Mouse (Mus musculus) lung, postnatal 0 days (tissue): ENCODE measurements around the gene Gm26566. TPM values are rescaled to one million over a fixed set of nuclear protein-coding genes. Genes with fewer than 3 reads are reported as not detected.
A peak's percentile ranks its signal among the peaks of the same experiment; 100 is the strongest.

Experiments
- ATAC-seq: fragments of 200-750 bp; cut with Nextera tagmentation; 2 replicates; pipeline ENCODE4 v1.8.0; 2017; ENCODE audit warnings: moderate library complexity
- DNase-seq: peaks from one replicate; pipeline ENCODE4 v3.0.0-alpha.2; 2016; ENCODE audit warnings: low spot score
- H3K27ac ChIP-seq: fragments of 300-500 bp; sonication (generic); 2 replicates; pipeline ENCODE4 v1.5.1; 2014; ENCODE audit warnings: antibody characterized with exemption, mild to moderate bottlenecking, low read length, mixed read lengths
- H3K27me3 ChIP-seq: fragments of 300-500 bp; sonication (generic); replicated peaks from 2 replicates; pipeline ENCODE4 v1.6.1; 2014; ENCODE audit warnings: low read length, mixed read lengths; ENCODE audit not compliant: insufficient read depth
- H3K36me3 ChIP-seq: fragments of 300-500 bp; sonication (generic); 2 replicates; pipeline ENCODE4 v1.6.1; 2014; ENCODE audit warnings: low read length, mixed read lengths; ENCODE audit not compliant: insufficient read depth
- H3K4me1 ChIP-seq: fragments of 300-500 bp; sonication (generic); 2 replicates; pipeline ENCODE4 v1.6.1; 2014; ENCODE audit warnings: antibody characterized with exemption, low read depth, low read length, mixed read lengths; ENCODE audit not compliant: insufficient read depth
- H3K4me2 ChIP-seq: fragments of 300-500 bp; sonication (generic); replicated peaks from 2 replicates; pipeline ENCODE4 v1.6.1; 2014; ENCODE audit warnings: low read depth, mild to moderate bottlenecking, low read length, moderate library complexity, mixed read lengths
- H3K4me3 ChIP-seq: fragments of 300-500 bp; sonication (generic); 2 replicates; pipeline ENCODE4 v1.5.1; 2014; ENCODE audit warnings: low read depth, low read length
- H3K9ac ChIP-seq: fragments of 300-500 bp; sonication (generic); replicated peaks from 2 replicates; pipeline ENCODE4 v1.6.1; 2014; ENCODE audit warnings: low read depth, mild to moderate bottlenecking
- H3K9me3 ChIP-seq: fragments of 300-500 bp; sonication (generic); 2 replicates; pipeline ENCODE4 v1.6.1; 2016; ENCODE audit warnings: low read length, mixed read lengths
- CTCF ChIP-seq: IDR thresholded peaks from 2 replicates; pipeline ENCODE4 v1.5.1; 2016; ENCODE audit warnings: antibody characterized with exemption, mild to moderate bottlenecking
- EP300 ChIP-seq: IDR thresholded peaks from 2 replicates; pipeline ENCODE4 v1.6.1; 2016; ENCODE audit warnings: antibody characterized with exemption, mild to moderate bottlenecking, control low read depth
- WGBS: fragments of 180-500 bp; shearing (Covaris S2); extraction: QIAGEN DNeasy Blood & Tissue Kit; methylation state at CpG from one replicate; pipeline ENCODE4 v1.1.7; 2014; 5-methylcytosine and 5-hydroxymethylcytosine counted together
- polyA plus RNA-seq: library from polyadenylated mRNA; unstranded; fragments of >200 nt; fragmentation: Nextera tagmentation; extraction: Ambion mirVana; gene quantifications from 2 replicates; pipeline ENCODE4 v1.2.1, GENCODE M21; 2015

Gene Gm26566
- 0.19 TPM in 1 of 2 replicates, not detected in the other for polyA plus RNA-seq

- peaks cover 23% of the 10 kb centered on the region; the same call in 1 of the 2 replicates for H3K4me1 ChIP-seq
- H3K36me3 ChIP-seq = no peaks in the 10 kb centered on the region
- H3K27me3 ChIP-seq = no peaks in the 10 kb centered on the region
- H3K27ac ChIP-seq = peak within 1 kb of the TSS; percentile 99
- no peak for TF ChIP-seq CTCF
- peak within 1 kb of the TSS; percentile 88 for H3K4me3 ChIP-seq
- 2% methylated on average over 79 of the region's 82 CpGs for WGBS
- H3K9ac ChIP-seq = peak within 1 kb of the TSS; percentile 90
- DNase-seq (peak; percentile 98), ATAC-seq (peak; percentile 97)
- H3K9me3 ChIP-seq = no peaks in the 10 kb centered on the region
- H3K4me2 ChIP-seq = peak within 1 kb of the TSS; percentile 69
Measured at GRCm38 (mm10) chr4:88721791-88722721, at the start of gene Gm26566, which contains the start of gene Klhl9. Gm26566 (plus strand) TSS chr4:88721805. Klhl9 (minus strand) TSS chr4:88722465.

GRCm38 (mm10) chr4:88676824-88677223 lies 44.8 kb upstream of the Gm26566 start, which contains the start of gene Ifna16:
Ifna16 (minus strand) TSS chr4:88676924.
- TF ChIP-seq EP300 (no peak), CTCF (no peak)
- no peak within 1 kb of the TSS for H3K27ac ChIP-seq
- no peaks in the 10 kb centered on the region for H3K4me1 ChIP-seq
- DNase-seq (no peak), ATAC-seq (no peak)
- H3K4me3 ChIP-seq = no peak within 1 kb of the TSS
- H3K9me3 ChIP-seq = no peaks in the 10 kb centered on the region
- H3K4me2 ChIP-seq = no peak within 1 kb of the TSS
- WGBS = 88% methylated on average over 1 of the region's 1 CpGs
- no peak within 1 kb of the TSS for H3K9ac ChIP-seq
- H3K27me3 ChIP-seq = no peaks in the 10 kb centered on the region
- H3K36me3 ChIP-seq = no peaks in the 10 kb centered on the region

DNA sequence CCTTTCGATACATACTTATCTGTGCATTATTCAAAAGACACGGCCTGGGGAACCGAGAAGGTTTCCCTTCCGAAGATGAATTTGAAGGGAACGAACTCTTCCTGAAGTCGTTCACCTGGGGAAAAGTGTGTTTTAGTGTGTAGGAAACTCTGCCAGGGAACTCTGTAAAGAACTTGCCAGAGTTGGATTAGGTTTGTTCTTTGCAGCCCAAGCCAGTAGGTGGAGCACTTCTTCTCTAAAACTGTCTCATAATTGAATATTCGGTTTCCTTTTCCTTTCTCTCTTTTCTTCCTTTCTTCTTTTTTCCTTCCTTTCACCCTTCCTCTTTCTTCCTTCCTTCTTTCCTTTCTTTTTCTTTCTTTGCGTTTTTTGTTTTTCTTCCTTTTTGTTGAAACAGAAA lies 41.2 kb upstream of the Gm26566 start:
- Histone ChIP-seq H3K9ac (no peak overlapping the region), H3K4me1 (no peaks in the 10 kb centered on the region), H3K4me3 (no peak overlapping the region), H3K36me3 (no peaks in the 10 kb centered on the region), H3K27me3 (no peaks in the 10 kb centered on the region), H3K27ac (no peak overlapping the region), H3K4me2 (no peak overlapping the region), H3K9me3 (no peaks in the 10 kb centered on the region)
- WGBS = 41% methylated on average over 8 of the region's 8 CpGs
- ATAC-seq = no peak
- TF ChIP-seq CTCF (peak; percentile 60), EP300 (no peak)
- peak; percentile 40 for DNase-seq

- Histone ChIP-seq H3K9ac (no peak overlapping the region), H3K27ac (no peak overlapping the region), H3K27me3 (no peaks in the 10 kb centered on the region), H3K9me3 (no peaks in the 10 kb centered on the region), H3K4me3 (no peak overlapping the region), H3K4me2 (no peak overlapping the region), H3K4me1 (no peaks in the 10 kb centered on the region), H3K36me3 (no peaks in the 10 kb centered on the region)
- 40% methylated on average over 3 of the region's 3 CpGs for WGBS
- DNase-seq = no peak
- no peak for ATAC-seq
- TF ChIP-seq CTCF (no peak), EP300 (no peak)
Measured at GRCm38 (mm10) chr4:88681353-88681752, 40.3 kb upstream of the Gm26566 start.

GRCm38 (mm10) chr4:88683812-88684211 lies 37.8 kb upstream of the Gm26566 start, which contains the start of gene Ifna2:
Ifna2 (minus strand) TSS chr4:88683912.
- H3K27ac ChIP-seq = no peak within 1 kb of the TSS
- DNase-seq = no peak
- no peak within 1 kb of the TSS for H3K9ac ChIP-seq
- no peaks in the 10 kb centered on the region for H3K9me3 ChIP-seq
- H3K4me2 ChIP-seq = no peak within 1 kb of the TSS
- TF ChIP-seq CTCF (no peak), EP300 (no peak)
- H3K4me3 ChIP-seq = no peak within 1 kb of the TSS
- WGBS = 88% methylated on average over 1 of the region's 1 CpGs
- no peaks in the 10 kb centered on the region for H3K36me3 ChIP-seq
- H3K27me3 ChIP-seq = no peaks in the 10 kb centered on the region
- ATAC-seq = no peak
- no peaks in the 10 kb centered on the region for H3K4me1 ChIP-seq

DNA sequence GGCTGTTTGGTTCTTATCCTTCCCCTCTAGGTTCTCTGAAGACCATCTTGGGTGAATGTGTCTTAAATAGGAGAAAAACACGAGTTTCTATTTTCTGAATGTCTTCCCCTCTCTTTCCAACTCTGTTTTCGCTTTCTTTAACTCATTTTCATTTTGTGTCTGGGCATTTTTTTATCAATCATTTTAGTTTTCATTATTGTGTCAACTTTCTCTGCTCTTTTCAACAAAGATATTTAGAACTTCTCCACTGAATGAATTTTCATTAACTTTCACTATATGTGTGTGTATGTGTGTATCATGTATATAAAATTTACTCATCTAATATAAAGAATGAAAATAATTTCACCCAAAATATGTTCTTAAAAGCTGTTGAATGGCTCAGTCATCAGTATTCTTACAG lies 30.3 kb upstream of the Gm26566 start, which contains the start of gene Ifnab:
Ifnab (minus strand) TSS at position 101 of the 400 bp plus-strand sequence.
- DNase-seq (no peak), ATAC-seq (no peak)
- Histone ChIP-seq H3K9ac (no peak within 1 kb of the TSS), H3K27me3 (no peaks in the 10 kb centered on the region), H3K4me1 (no peaks in the 10 kb centered on the region), H3K27ac (no peak within 1 kb of the TSS), H3K4me2 (no peak within 1 kb of the TSS), H3K36me3 (no peaks in the 10 kb centered on the region), H3K4me3 (no peak within 1 kb of the TSS), H3K9me3 (no peaks in the 10 kb centered on the region)
- TF ChIP-seq CTCF = no peak
- no peak for TF ChIP-seq EP300
- 64% methylated on average over 2 of the region's 2 CpGs for WGBS
